Mouse (Mus musculus) bone marrow, adult 2 months (tissue): ENCODE measurements around the gene Edem2.

ENCODE experiments used
- CTCF ChIP-seq: fragments of 200-500 bp; IDR thresholded peaks from 2 replicates; pipeline ENCODE4 v1.5.1; 2011; ENCODE audit warnings: low read length, control low read depth; ENCODE audit not compliant: control insufficient read depth, insufficient read depth
- POLR2A ChIP-seq: fragments of 200-500 bp; IDR thresholded peaks from 2 replicates; pipeline ENCODE4 v1.6.1; 2011; ENCODE audit warnings: low read depth, mild to moderate bottlenecking, control low read depth, low read length, borderline replicate concordance; ENCODE audit not compliant: control insufficient read depth

DNA sequence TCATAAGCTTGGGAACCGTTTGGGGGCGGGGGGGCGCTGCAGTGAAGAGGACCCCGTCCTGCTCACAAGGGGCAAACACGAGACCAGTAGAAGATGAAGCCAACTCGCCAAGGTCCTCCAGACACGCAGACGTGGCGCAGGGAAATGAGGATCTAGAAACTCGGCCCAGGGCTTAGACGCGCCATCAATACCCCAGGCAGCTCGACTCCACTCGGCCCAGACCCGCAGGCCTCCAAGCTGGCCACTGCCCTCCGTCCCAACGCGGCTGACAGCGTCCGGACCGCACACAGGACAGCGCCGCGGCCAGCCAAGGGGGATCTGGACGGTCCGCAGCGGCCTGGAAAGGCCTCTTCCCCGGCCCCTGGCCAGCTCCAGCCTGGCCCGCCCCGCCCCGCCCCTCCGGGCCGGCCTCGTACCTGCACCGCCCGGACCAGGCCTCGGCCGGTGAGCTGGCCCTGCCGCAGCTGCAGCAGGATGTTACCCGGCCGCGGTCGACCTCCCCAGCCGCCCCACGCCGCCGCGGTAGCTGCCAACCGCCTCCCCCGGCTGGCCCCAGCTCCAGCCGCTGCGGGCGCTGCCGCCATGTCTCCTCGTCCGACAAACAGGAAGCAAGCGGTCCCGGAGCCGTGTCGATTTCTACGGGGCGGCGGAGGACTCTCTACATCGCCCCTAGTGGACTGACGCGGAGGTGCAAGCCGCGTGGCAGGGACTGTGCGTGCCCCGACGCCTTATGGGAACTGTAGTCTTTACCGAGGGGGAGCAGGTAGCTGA lies 37.4 kb downstream of the Edem2 start, which contains the start of gene Trpc4ap:
- TF ChIP-seq CTCF (peak; percentile 98), POLR2A (peak; percentile 83; the same call in 1 of the 2 replicates)
